Mouse (Mus musculus) liver, embryonic 11.5 days (tissue): ENCODE data around the gene Pelo. TPM values are rescaled to one million over a fixed set of nuclear protein-coding genes. Genes with fewer than 3 reads are reported as not detected.

ENCODE experiments used
- ATAC-seq: fragments of 200-750 bp; cut with Nextera tagmentation; replicated peaks from 2 replicates; pipeline ENCODE4 v1.8.0; 2017; ENCODE audit warnings: moderate number of reproducible peaks, mild to moderate bottlenecking, moderate TSS enrichment, moderate library complexity; ENCODE audit not compliant: low FRiP score
- DNase-seq: peaks from one replicate; pipeline ENCODE4 v3.0.0-alpha.2; 2017; ENCODE audit warnings: low spot score
- H3K27ac ChIP-seq: fragments of 300-500 bp; sonication (generic); 2 replicates; pipeline ENCODE4 v1.5.1; 2014; ENCODE audit warnings: mild to moderate bottlenecking, low read depth, low read length, control low read depth
- H3K27me3 ChIP-seq: fragments of 300-500 bp; sonication (generic); replicated peaks from 2 replicates; pipeline ENCODE4 v1.6.1; 2014; ENCODE audit warnings: low read length, mixed read lengths; ENCODE audit not compliant: control insufficient read depth, insufficient read depth
- H3K36me3 ChIP-seq: fragments of 300-500 bp; sonication (generic); 2 replicates; pipeline ENCODE4 v1.6.1; 2014; ENCODE audit warnings: mild to moderate bottlenecking, low read length, moderate library complexity, mixed read lengths; ENCODE audit not compliant: control insufficient read depth, insufficient read depth
- H3K4me1 ChIP-seq: fragments of 300-500 bp; sonication (generic); replicated peaks from 2 replicates; pipeline ENCODE4 v1.6.1; 2014; ENCODE audit warnings: low read length, mixed read lengths; ENCODE audit not compliant: control insufficient read depth, insufficient read depth
- H3K4me2 ChIP-seq: fragments of 300-500 bp; sonication (generic); 2 replicates; pipeline ENCODE4 v1.6.1; 2014; ENCODE audit warnings: mild to moderate bottlenecking, control low read depth, moderate library complexity
- H3K4me3 ChIP-seq: fragments of 300-500 bp; sonication (generic); 2 replicates; pipeline ENCODE4 v1.5.1; 2014; ENCODE audit warnings: low read depth, low read length, control low read depth
- H3K9ac ChIP-seq: fragments of 300-500 bp; sonication (generic); 2 replicates; pipeline ENCODE4 v1.6.1; 2014; ENCODE audit warnings: low read depth, low read length, control low read depth
- H3K9me3 ChIP-seq: fragments of 300-500 bp; sonication (generic); 2 replicates; pipeline ENCODE4 v1.6.1; 2016; ENCODE audit warnings: low read length, inconsistent platforms, mixed read lengths; ENCODE audit not compliant: control insufficient read depth
- WGBS: fragments of 180-500 bp; shearing (Covaris S2); extraction: QIAGEN DNeasy Blood & Tissue Kit; methylation state at CpG from one replicate; pipeline ENCODE4 v1.1.7; 2014; 5-methylcytosine and 5-hydroxymethylcytosine counted together
- polyA plus RNA-seq: library from polyadenylated mRNA; unstranded; fragments of >200 nt; fragmentation: Nextera tagmentation; extraction: Ambion mirVana; gene quantifications from 2 replicates; pipeline ENCODE4 v1.2.1, GENCODE M21; 2014

Pelo gene
- 10.0 and 10.9 TPM in 2 replicates for polyA plus RNA-seq

DNA sequence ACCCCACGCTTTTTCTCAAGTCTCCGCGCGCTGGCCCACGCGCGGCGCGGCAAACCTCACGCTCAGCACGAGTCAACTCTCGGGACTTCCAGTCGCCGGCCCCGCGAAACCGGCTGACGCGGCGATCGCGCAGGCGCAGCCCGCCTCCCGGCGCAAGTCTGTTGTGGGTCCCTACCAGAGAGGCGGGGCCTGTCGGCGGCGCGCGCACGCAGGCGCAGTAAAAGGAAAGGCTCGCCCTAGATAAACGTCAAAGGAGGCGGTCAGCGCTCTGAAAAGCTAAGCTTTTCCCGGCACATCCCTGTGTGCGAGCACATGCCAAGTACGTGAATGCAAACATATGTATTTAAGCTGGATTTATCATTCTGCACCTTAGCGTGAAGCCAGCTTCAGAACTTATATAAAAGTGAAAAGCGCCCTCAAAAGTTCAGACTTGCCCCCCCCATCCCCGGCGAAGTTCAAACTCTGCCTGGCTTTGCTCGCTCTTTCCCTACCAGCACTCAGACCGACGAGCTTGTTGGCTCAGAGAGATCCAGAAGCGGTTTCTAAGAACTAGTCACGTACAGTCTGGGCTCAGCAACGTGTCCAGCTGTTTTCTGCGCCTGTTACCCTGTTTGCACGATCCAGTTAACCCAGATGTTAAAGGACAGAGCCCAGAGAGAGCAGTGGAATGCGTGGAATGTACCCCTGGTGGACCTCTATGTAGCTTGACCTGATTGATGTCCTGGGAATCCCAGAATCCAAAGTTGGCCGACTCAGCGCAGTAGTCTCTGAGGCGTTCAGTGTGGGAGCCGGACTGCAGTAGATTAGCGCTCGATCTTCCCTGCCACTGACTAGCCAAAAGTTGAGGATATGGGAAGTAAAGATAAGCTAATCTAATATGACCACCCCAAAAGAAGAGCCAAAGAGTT, at the start of gene Pelo:
Gene Pelo (minus strand): TSS at position 118 of the 908 bp plus-strand sequence.
- Histone ChIP-seq H3K4me2 (peak within 1 kb of the TSS; percentile 98), H3K27me3 (no peaks in the 10 kb centered on the region), H3K4me3 (peak within 1 kb of the TSS; percentile 82), H3K9me3 (no peaks in the 10 kb centered on the region), H3K36me3 (peaks cover 2% of the 10 kb centered on the region; the same call in 1 of the 2 replicates), H3K9ac (peak within 1 kb of the TSS; percentile 91), H3K4me1 (peaks cover 13% of the 10 kb centered on the region), H3K27ac (peak within 1 kb of the TSS; percentile 97)
- DNase-seq (peak; percentile 88), ATAC-seq (peak; percentile 89)
- WGBS = under 1% methylated on average over 60 of the region's 60 CpGs

GRCm38 (mm10) chr13:115138513-115138912, 48.5 kb upstream of the Pelo start:
- no peaks in the 10 kb centered on the region for H3K4me1 ChIP-seq
- no peaks in the 10 kb centered on the region for H3K9me3 ChIP-seq
- no peak for DNase-seq
- no peak overlapping the region for H3K9ac ChIP-seq
- no peak for ATAC-seq
- no peaks in the 10 kb centered on the region for H3K36me3 ChIP-seq
- H3K27me3 ChIP-seq = no peaks in the 10 kb centered on the region
- H3K27ac ChIP-seq = no peak overlapping the region
- no peak overlapping the region for H3K4me2 ChIP-seq
- no peak overlapping the region for H3K4me3 ChIP-seq
- 89% methylated on average over 7 of the region's 7 CpGs for WGBS

- H3K27ac ChIP-seq = no peak overlapping the region
- H3K9me3 ChIP-seq = no peaks in the 10 kb centered on the region
- DNase-seq (no peak), ATAC-seq (no peak)
- H3K4me2 ChIP-seq = no peak overlapping the region
- WGBS = 82% methylated on average over 3 of the region's 3 CpGs
- H3K9ac ChIP-seq = no peak overlapping the region
- H3K4me3 ChIP-seq = no peak overlapping the region
- no peaks in the 10 kb centered on the region for H3K4me1 ChIP-seq
- H3K36me3 ChIP-seq = no peaks in the 10 kb centered on the region
- no peaks in the 10 kb centered on the region for H3K27me3 ChIP-seq
Measured at GRCm38 (mm10) chr13:115136761-115137160, 46.8 kb upstream of the Pelo start.

- H3K27ac ChIP-seq = no peak overlapping the region
Measured at GRCm38 (mm10) chr13:115132435-115132834, 42.4 kb upstream of the Pelo start.

DNA sequence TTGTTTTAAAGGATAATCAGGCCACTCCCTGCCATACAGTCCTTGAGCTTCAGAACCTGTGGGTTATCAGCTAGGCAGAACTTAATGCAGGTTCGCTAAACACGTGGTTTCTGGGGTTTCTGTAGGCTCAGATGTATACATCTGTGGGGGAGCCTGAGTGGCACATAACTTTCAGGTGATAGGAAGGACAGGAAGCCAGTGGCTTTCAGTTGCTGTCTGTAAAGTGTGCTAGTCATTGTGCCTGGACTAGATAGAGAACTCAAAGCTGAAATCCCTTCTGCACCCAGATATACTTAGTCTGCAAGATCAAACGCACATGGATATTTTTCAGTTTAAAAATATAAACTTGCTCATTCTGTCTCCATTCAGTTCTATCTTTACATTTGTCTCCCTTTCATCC, 41.4 kb upstream of the Pelo start:
- H3K4me1 ChIP-seq = no peaks in the 10 kb centered on the region
- no peak for DNase-seq
- H3K9me3 ChIP-seq = no peaks in the 10 kb centered on the region
- no peak overlapping the region for H3K27ac ChIP-seq
- no peak overlapping the region for H3K4me3 ChIP-seq
- no peaks in the 10 kb centered on the region for H3K27me3 ChIP-seq
- H3K36me3 ChIP-seq = no peaks in the 10 kb centered on the region
- H3K4me2 ChIP-seq = no peak overlapping the region
- no peak overlapping the region for H3K9ac ChIP-seq
- WGBS = 34% methylated on average over 3 of the region's 3 CpGs
- ATAC-seq = peak; percentile 61

More at GRCm38 (mm10) chr13:115132435-115132834, 42.4 kb upstream of the Pelo start:
- Histone ChIP-seq H3K9me3 (no peaks in the 10 kb centered on the region), H3K4me1 (no peaks in the 10 kb centered on the region), H3K9ac (no peak overlapping the region), H3K4me2 (no peak overlapping the region), H3K27me3 (no peaks in the 10 kb centered on the region), H3K4me3 (no peak overlapping the region), H3K36me3 (no peaks in the 10 kb centered on the region)
- DNase-seq (no peak), ATAC-seq (no peak)
- 45% methylated on average over 5 of the region's 5 CpGs for WGBS

DNA sequence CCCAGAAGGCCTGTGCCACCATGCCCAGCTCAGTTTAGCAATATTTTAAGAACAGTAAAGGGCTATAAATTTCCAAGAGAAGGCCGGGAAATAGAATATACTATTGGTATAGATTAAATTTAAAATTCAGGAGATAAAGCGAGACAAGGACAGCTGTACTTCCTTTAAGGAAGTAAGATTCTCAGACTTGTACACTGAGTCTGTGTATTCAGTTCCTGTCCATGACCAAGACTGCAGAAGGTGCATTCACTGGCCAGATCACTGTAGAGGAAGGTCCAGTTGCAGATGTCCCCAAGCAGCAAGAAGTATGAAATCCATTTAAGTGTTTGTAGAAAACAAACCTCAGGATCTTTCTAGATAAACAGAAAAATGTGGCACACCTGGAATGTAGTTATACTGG, 40.0 kb upstream of the Pelo start:
- Histone ChIP-seq H3K27ac (no peak overlapping the region), H3K4me3 (no peak overlapping the region), H3K9ac (no peak overlapping the region), H3K27me3 (no peaks in the 10 kb centered on the region), H3K4me1 (no peaks in the 10 kb centered on the region), H3K36me3 (no peaks in the 10 kb centered on the region), H3K4me2 (no peak overlapping the region), H3K9me3 (no peaks in the 10 kb centered on the region)
- no peak for DNase-seq
- no peak for ATAC-seq
- 64% methylated on average over 2 of the region's 2 CpGs for WGBS

GRCm38 (mm10) chr13:115127826-115128225, 37.8 kb upstream of the Pelo start:
- Histone ChIP-seq H3K9me3 (no peaks in the 10 kb centered on the region), H3K4me2 (no peak overlapping the region), H3K27me3 (no peaks in the 10 kb centered on the region), H3K36me3 (no peaks in the 10 kb centered on the region), H3K4me3 (no peak overlapping the region), H3K9ac (no peak overlapping the region), H3K4me1 (no peaks in the 10 kb centered on the region), H3K27ac (no peak overlapping the region)
- 84% methylated on average over 1 of the region's 1 CpGs for WGBS
- no peak for ATAC-seq
- DNase-seq = no peak

- DNase-seq (no peak), ATAC-seq (no peak)
- 87% methylated on average over 2 of the region's 2 CpGs for WGBS
- Histone ChIP-seq H3K4me1 (no peaks in the 10 kb centered on the region), H3K36me3 (no peaks in the 10 kb centered on the region), H3K4me2 (no peak overlapping the region), H3K9me3 (no peaks in the 10 kb centered on the region), H3K9ac (no peak overlapping the region), H3K27me3 (no peaks in the 10 kb centered on the region), H3K27ac (no peak overlapping the region), H3K4me3 (no peak overlapping the region)
Measured at GRCm38 (mm10) chr13:115126534-115126933, 36.5 kb upstream of the Pelo start.

GRCm38 (mm10) chr13:115125130-115125529, 35.1 kb upstream of the Pelo start:
- H3K9me3 ChIP-seq = no peaks in the 10 kb centered on the region
- no peak overlapping the region for H3K27ac ChIP-seq
- WGBS = 86% methylated on average over 4 of the region's 4 CpGs
- ATAC-seq (no peak), DNase-seq (no peak)
- no peaks in the 10 kb centered on the region for H3K4me1 ChIP-seq
- no peaks in the 10 kb centered on the region for H3K27me3 ChIP-seq
- H3K4me2 ChIP-seq = no peak overlapping the region
- H3K9ac ChIP-seq = no peak overlapping the region
- no peaks in the 10 kb centered on the region for H3K36me3 ChIP-seq
- no peak overlapping the region for H3K4me3 ChIP-seq
